Mouse (Mus musculus) thymus, postnatal 36 days (tissue): Measurements from ENCODE around the gene C2cd6.

Experiments used
- DNase-seq, 2 experiments: peaks; one replicate each; pipeline ENCODE4 v3.0.0; 2022; ENCODE audit warnings: mixed read lengths in 2 of 2

Gene C2cd6

GRCm38 (mm10) chr1:59094705-59095104 is at the start of gene C2cd6:
C2cd6 (minus strand) TSS chr1:59094900.
- no peak for DNase-seq

DNA sequence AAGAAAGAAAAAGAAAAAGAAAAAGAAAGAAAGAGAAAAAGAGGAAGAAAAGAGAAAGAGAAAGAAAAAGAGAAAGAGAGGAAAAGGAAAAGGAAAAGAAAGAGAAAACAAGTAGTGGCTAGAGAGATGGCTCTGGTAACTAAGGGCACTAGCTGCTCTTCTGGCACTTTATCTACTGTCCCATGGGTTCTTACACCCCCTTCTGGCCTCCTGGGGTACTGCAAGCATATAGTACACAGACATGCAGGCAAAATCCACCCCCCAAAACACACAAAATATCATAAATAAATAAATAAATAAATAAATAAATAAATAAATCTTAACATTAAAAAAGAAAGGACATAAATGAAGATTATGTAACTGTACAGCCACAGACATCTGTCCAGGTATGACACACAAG is 48.1 kb upstream of the C2cd6 start:
- peak; percentile 68 to 75 for DNase-seq

- DNase-seq, result no peak
These were observed 39.7 kb upstream of the C2cd6 start for GRCm38 (mm10) chr1:59134419-59134818.

DNA sequence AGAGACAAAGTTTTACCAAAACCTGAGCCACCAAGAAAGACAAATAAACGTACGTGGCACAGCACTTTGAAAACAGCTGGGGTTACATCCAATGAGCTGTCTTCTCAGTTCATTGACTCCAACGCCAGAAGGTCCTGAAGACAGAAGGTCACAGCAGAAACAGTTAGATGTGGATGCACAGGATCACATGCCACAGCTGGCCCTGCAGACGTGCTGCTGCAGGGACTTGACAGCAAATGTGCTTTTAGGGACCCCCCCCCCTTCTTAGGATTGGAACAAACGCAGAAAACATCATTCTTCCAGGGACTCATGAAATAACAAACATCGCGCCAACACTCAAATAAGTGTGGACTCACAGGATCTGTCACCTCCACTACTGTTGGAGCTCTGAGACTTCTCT is 34.2 kb upstream of the C2cd6 start:
- no peak for DNase-seq

GRCm38 (mm10) chr1:59125558-59125957 is 30.9 kb upstream of the C2cd6 start:
- DNase-seq, result no peak

- peak; percentile 84 for DNase-seq
These were observed 25.2 kb upstream of the C2cd6 start, which contains the start of gene Tmem237 for GRCm38 (mm10) chr1:59119720-59120457. Tmem237 (minus strand) TSS chr1:59120408.

- DNase-seq, result no peak
These were observed 15.8 kb upstream of the C2cd6 start for GRCm38 (mm10) chr1:59110524-59110923.

- DNase-seq, result no peak
These were observed 7.4 kb upstream of the C2cd6 start for GRCm38 (mm10) chr1:59102071-59102470.

- no peak for DNase-seq
These were observed 6.3 kb upstream of the C2cd6 start for GRCm38 (mm10) chr1:59101020-59101419.

DNA sequence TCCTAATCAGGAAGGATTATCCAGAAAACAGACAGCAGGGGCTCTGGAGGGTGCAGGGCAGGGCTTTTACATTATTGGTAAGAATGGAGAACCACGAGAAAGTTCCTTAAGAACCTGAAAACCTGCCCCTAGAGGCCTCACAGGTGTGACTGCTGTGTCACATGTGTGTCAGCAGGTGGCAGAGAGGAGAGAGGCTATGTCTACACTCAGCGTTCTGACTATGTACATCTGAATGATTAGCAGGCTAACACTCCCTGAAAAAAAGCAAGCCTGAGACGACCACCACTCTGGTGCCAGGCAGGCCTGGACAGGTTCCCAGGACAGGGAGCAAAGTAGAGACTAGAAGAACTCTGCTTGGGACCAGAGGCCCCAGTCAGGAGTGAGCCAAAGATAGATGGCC is 23.8 kb downstream of the C2cd6 start:
- peak; percentile 42 to 50 for DNase-seq

GRCm38 (mm10) chr1:59067976-59068375 is 26.7 kb downstream of the C2cd6 start:
- no peak for DNase-seq

DNA sequence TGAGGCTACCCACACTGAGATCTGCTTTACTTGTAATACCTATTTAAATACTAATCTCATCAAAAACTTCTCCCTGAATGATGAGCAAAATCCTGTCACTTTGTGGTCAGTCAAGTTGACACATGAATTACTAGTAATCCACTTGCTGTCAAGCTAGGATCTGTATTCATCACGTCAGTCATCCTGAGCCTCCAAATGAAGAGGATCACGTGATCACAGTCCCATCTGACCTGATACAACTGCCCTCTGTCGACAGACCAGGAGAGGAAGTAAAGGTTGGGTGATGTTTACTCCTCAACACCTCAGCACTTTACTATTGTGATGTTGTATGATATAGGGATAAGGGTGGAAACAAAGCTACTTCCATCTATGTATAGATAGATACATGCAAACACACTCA is 31.0 kb downstream of the C2cd6 start:
- no peak for DNase-seq

- DNase-seq, result no peak
These were observed 37.7 kb downstream of the C2cd6 start for GRCm38 (mm10) chr1:59056955-59057354.

DNA sequence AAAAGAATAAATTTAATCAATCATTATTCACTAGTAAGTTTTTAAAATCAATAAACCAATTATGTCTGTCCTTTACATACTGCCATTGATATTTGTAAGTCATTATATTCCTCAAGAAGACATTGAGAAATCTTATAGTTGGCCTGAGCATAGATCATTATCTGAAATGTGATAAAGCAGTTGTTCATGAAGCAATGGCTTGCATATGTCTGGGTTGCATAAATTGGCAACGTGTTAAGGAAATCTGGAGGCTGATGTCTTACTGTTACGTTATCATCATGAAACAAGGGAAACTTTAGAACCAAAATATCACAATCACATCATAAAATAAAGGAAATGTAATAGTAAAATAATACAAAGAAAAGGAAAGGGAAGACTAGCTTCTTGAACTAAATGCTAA is 43.4 kb downstream of the C2cd6 start:
- no peak for DNase-seq

- DNase-seq, result no peak
These were observed 57.0 kb downstream of the C2cd6 start for GRCm38 (mm10) chr1:59037723-59038122.

DNA sequence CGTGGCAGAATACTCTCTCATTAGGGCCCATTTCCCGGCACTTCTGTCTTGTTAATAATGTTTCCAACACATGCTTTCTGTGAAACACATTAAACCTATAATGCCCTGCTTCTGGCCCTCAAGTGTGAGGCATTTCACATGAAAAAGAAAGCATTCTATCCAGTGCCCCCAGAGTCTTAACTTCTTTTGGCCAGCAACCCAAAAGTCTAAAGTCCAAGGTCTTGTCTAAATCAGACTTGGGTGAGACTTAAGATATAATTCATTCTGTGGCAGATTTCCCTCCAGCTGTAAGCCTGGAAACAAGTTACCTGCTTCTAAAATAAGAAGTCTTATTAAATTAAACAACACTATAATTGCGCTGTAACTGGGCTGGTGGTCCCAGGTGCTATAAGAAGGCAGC is 73.1 kb downstream of the C2cd6 start:
- no peak for DNase-seq

DNA sequence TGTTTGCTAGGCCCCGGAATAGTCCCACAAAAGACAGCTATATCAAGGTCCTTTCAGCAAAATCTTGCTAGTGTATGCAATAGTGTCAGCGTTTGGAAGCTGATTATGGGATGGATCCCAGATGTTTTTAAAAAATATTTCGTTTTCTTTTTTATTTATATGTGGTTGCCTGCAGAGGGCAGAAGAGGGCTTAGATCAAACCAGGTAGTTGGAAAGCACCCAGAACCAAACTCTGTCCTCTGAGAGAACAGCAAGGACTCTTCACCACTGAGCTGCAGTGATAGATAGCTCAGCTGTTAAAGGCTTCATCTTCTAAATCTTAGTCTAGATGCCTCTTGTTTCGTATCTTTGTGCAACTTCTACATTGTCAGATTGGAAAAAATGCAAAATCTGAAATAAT is 85.5 kb downstream of the C2cd6 start:
- DNase-seq, result no peak
